Comparison of ENCODE assay signal across 15 mouse cellular contexts in genomic region chr7:119002501-119002900, GRCm38 (mm10).
"Had no signal": no experiment of that assay in that cellular context is flagged by ENCODE, and none has a peak within 500 bp of the region (broad histone marks: within the 10 kb centered on the region; RNA-seq: fewer than 3 reads in every experiment).

No protein-coding gene starts in this region.

- H3K27ac ChIP-seq: kidney, postnatal 0 days; limb, embryonic 12.5 days; liver, embryonic 13.5 days; lung, embryonic 15.5 days; macrophage; midbrain, embryonic 12.5 days; neural tube, embryonic 13.5 days had no signal

- H3K9me3 ChIP-seq: limb, embryonic 12.5 days; liver, embryonic 13.5 days; lung, embryonic 15.5 days; midbrain, embryonic 12.5 days; neural tube, embryonic 13.5 days had no signal

- ATAC-seq: liver, postnatal 0 days; midbrain, embryonic 16.5 days had no signal

- H3K4me3 ChIP-seq: limb, embryonic 12.5 days; liver, embryonic 13.5 days; lung, embryonic 15.5 days; midbrain, embryonic 12.5 days; neural tube, embryonic 13.5 days had no signal

- H3K36me3 ChIP-seq: limb, embryonic 12.5 days; liver, embryonic 13.5 days; lung, embryonic 15.5 days; midbrain, embryonic 12.5 days; neural tube, embryonic 13.5 days had no signal

- DNase-seq: liver; liver, embryonic 13.5 days; liver, postnatal 0 days; lung, postnatal 14 days; right cerebral cortex, postnatal 4 days; spleen, adult 18-20 months; thymus, adult 18-20 months; thymus, postnatal 25 days had no signal

- H3K9ac ChIP-seq: limb, embryonic 12.5 days; liver, embryonic 13.5 days; liver, postnatal 0 days; lung, embryonic 15.5 days; midbrain, embryonic 12.5 days; neural tube, embryonic 13.5 days had no signal

- H3K4me1 ChIP-seq: limb, embryonic 12.5 days; liver, embryonic 13.5 days; lung, embryonic 15.5 days; midbrain, embryonic 12.5 days; neural tube, embryonic 13.5 days had no signal

- H3K27me3 ChIP-seq: limb, embryonic 12.5 days; liver, embryonic 13.5 days; lung, embryonic 15.5 days; neural tube, embryonic 13.5 days had no signal

- H3K4me2 ChIP-seq: limb, embryonic 12.5 days; liver, embryonic 13.5 days; lung, embryonic 15.5 days; midbrain, embryonic 12.5 days; neural tube, embryonic 13.5 days had no signal
